Mouse (Mus musculus) cerebellum, adult 2 months (tissue): ENCODE results near the gene Cd82.

Source experiments
- CTCF ChIP-seq: fragments of 200-500 bp; IDR thresholded peaks from 2 replicates; pipeline ENCODE4 v1.5.1; 2011; ENCODE audit warnings: low read depth, mild to moderate bottlenecking, control low read depth, low read length, moderate library complexity, borderline replicate concordance; ENCODE audit not compliant: insufficient read depth
- POLR2A ChIP-seq: fragments of 200-500 bp; IDR thresholded peaks from 2 replicates; pipeline ENCODE4 v1.6.1; 2011; ENCODE audit warnings: low read length, control low read depth, borderline replicate concordance; ENCODE audit not compliant: insufficient read depth

GRCm38 (mm10) chr2:93497221-93497620, 34.3 kb upstream of the Cd82 start:
- TF ChIP-seq POLR2A (no peak), CTCF (no peak)
